Mouse (Mus musculus) brown adipose tissue, adult 24 weeks (tissue): ENCODE results near the gene Itgb1bp1. TPM values are rescaled to one million over a fixed set of nuclear protein-coding genes. Genes with fewer than 3 reads are reported as not detected.

Experiments used
- H3K27ac ChIP-seq: fragments of 200-500 bp; replicated peaks from 2 replicates; pipeline ENCODE4 v1.5.1; 2012; ENCODE audit warnings: low read depth, mild to moderate bottlenecking, low read length
- H3K4me1 ChIP-seq: fragments of 200-500 bp; 2 replicates; pipeline ENCODE4 v1.6.1; 2012; ENCODE audit warnings: low read length, mixed read lengths; ENCODE audit not compliant: control insufficient read depth, insufficient read depth, insufficient read length
- H3K4me3 ChIP-seq: fragments of 200-500 bp; 2 replicates; pipeline ENCODE4 v1.5.1; 2012; ENCODE audit warnings: low read depth, mild to moderate bottlenecking, low read length, moderate library complexity; ENCODE audit not compliant: insufficient read depth
- polyA plus RNA-seq: library from polyadenylated mRNA; stranded (reverse); fragments of >200 nt; gene quantifications from 2 replicates; pipeline ENCODE4 v1.2.4, GENCODE M21; 2012; ENCODE audit not compliant: missing spikeins, insufficient read depth, insufficient read length

Itgb1bp1 gene
- polyA plus RNA-seq, 1 experiment, result 56.6 TPM

DNA sequence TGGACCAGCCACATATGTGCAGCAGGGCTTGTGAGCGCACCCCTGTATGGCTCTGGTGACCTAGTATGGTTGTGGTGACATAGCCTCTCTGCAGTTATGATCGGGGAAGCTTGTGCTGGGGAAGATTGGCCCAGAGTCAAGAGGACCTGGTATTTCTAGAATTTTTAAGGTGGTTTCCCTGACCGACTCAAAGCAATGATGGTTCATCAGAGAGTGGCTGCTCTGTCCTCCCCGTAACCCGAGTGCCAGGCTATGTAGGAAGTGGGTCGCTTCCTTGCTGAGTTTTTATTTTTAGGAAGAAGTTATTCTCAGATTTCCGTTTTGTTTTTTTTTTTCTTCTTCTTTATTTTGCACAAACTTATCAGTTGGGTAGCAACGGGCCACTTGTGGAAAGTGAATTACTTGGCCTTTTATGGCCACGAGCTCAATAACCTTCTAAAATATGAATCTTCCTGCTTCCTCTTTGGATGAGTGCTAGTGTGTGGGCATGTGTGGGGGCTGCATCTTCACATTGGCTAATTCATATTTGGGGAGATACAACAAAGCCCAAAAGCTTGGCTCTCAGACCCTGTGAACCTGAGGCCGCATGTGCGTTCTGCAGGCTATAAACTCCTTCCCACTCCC lies 77.8 kb downstream of the Itgb1bp1 start:
- H3K4me1 ChIP-seq, result 0 out of 2 replicates have a peak, but pooled peaks cover 7% of the 10 kb centered on the region
- H3K4me3 ChIP-seq, result no peak overlapping the region
- no peak overlapping the region for H3K27ac ChIP-seq

DNA sequence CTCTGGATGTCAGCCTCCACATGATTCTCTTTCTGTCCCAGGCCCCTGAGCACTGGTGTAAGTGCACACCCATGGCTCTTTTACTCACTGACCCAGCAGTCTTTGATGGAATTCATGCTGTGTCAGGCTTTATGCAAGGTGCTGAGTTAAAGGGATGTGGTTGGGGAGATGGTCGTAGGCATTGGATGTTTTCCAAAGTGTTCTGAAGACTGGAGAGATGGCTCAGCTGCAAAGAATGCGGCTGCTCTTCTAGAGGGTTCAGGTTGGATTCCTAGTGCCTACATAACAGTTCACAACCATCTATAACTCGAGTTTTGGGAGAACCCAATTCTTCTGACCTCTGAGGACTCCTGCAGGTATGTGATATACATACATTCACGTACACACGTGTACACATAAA lies 78.7 kb downstream of the Itgb1bp1 start:
- no peak overlapping the region for H3K27ac ChIP-seq

DNA sequence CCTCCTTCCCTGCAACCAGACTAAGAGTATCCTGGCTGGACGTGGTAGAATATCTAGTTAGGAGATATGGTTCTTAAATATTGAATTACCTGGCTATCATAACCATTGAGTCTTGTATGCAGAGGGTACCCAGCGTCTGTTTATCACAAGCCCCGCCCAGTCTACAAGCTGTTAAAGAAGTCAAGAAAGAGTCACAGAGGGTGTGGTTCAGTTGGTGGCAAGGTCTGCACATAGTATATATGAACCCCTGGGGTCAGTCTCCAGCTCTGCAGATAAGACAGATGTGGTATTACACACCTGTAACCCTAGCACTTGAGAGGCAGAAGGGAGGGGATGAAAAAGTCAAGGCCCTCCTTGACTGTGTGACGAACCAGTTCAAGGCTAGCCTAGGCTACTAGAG lies 80.3 kb downstream of the Itgb1bp1 start:
- Histone ChIP-seq H3K27ac (no peak overlapping the region), H3K4me3 (no peak overlapping the region), H3K4me1 (0 out of 2 replicates have a peak, but pooled peaks cover 7% of the 10 kb centered on the region)

More for the DNA sequence above, 78.7 kb downstream of the Itgb1bp1 start:
- Histone ChIP-seq H3K4me1 (0 out of 2 replicates have a peak, but pooled peaks cover 7% of the 10 kb centered on the region), H3K4me3 (no peak overlapping the region)

DNA sequence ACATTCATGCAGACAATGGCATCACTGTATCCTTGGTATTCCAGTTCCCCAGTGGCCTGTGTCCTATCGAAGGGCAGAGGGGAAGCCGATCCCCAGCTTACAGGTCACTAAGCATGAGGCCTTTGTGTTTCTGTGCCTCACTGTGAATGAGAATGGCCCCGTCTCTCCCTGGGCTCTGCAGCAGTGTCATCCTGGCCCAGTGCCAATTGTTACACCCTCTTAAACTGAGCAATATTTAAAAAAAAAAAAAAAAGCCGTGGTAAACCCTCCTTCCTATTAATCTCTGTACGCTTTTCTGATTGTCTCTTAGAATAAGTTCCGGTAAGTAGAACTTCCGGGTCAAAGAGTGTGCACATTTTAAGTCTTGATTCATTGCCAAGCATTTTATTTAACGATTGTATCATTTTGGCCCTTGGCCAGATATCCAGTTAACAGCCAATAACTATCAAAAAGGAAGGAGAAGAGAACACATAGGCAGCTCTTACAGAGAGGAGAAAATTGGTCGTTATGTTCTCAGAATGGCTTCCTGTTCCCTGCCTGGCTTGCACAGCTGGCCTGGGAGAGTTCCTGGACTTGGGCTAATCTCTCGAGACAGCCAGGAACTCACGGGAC lies 81.3 kb downstream of the Itgb1bp1 start:
- H3K27ac ChIP-seq, result peak overlapping the region; percentile 34; the same call in 1 of the 2 replicates
- H3K4me1 ChIP-seq, result 0 out of 2 replicates have a peak, but pooled peaks cover 7% of the 10 kb centered on the region
- no peak overlapping the region for H3K4me3 ChIP-seq

DNA sequence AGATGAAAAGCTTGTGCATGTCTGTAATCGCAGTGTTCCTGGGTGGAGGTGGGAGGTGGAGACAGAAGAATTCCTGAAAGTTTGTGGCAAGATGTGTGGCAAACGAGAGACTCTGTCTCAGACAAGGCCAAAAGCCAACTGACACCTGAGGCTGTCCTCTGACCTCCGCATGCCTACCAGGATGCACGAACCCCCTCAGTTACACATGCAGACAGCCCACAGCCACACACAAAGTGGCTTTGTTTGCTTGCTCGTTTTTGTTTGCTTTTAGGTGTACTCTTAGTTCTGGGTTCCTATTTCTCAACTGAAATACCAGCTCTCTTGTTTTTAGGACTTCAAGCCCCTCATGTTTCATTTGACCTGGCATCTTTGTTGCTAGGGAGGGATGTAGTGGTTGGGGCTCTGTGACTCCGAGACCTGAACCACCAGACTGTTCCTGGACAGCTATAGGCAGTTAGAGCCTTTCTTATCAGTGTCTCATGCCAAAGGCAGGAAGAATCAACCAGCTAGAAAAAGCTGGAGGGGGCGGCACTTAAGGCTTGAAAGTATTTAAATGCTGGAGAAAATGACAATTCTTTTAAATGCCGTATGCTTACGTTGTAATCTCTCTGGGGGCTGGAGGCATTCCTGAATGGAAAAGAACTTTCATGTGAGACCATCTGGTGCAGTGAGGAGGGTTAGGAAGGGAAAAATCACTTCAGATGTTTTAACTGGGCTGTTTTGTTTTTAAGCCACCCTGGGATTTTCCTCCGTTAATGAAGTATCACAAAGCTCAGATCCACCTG lies 84.4 kb downstream of the Itgb1bp1 start:
- Histone ChIP-seq H3K27ac (no peak overlapping the region), H3K4me3 (no peak overlapping the region), H3K4me1 (0 out of 2 replicates have a peak, but pooled peaks cover 7% of the 10 kb centered on the region)

DNA sequence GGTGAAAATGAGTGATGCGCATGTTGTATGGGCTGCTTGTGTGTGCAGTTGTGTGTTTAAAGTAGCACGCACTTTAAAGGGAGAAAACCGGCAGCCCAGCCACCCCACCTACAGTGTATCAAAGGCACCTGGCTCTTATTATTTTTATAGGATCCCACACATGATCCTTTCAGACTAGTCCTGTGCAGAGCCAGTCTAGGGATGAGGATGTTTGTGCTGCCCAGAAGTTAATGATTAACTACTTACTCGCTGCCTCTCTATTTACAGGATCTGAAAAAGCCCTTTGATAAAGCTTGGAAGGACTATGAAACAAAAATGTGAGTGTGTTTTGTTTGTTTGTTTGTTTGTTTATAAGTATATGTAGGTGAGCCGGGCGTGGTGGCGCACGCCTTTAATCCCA lies 85.5 kb downstream of the Itgb1bp1 start:
- Histone ChIP-seq H3K4me1 (0 out of 2 replicates have a peak, but pooled peaks cover 7% of the 10 kb centered on the region), H3K4me3 (no peak overlapping the region), H3K27ac (no peak overlapping the region)

DNA sequence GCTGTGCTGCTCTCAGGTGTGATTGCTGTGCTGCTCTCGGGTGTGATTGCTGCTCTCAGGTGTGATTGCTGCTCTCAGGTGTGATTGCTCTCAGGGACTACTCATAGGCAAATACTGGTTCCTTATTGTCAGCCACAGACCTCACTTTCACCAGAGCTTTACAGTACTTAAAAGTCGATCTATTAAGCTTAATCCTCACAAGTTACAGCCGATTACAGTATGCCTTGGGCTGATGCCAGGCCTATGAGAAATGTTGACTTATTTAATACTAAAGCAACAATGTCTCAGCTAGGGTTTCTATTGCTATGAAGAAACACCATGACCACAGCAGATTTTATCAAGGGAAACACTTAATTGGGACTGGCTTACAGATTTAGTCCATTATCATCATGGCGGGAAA lies 89.7 kb downstream of the Itgb1bp1 start:
- no peak overlapping the region for H3K4me3 ChIP-seq

DNA sequence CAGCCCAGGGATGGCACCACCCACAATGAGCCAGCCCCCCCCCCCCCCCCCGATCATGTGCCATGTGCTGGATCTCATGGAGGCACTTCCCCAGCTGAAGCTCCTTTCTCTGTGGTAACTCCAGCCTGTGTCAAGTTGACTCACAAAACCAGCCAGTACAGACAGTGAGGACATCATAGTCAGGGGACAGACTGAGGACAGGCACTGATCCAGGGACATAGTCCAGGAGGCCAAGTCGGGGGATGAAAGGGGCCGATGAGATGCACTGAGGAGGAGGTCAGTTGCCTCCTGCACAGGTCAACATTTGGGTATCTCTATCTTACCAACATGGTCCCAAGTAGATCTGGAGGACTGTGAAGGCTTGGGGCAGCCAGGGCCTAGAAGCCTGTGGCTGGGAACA lies 90.6 kb downstream of the Itgb1bp1 start:
- H3K27ac ChIP-seq, result no peak overlapping the region

More for the DNA sequence above, 89.7 kb downstream of the Itgb1bp1 start:
- H3K27ac ChIP-seq, result no peak overlapping the region
- H3K4me1 ChIP-seq, result peaks cover 5% of the 10 kb centered on the region; the same call in 1 of the 2 replicates

DNA sequence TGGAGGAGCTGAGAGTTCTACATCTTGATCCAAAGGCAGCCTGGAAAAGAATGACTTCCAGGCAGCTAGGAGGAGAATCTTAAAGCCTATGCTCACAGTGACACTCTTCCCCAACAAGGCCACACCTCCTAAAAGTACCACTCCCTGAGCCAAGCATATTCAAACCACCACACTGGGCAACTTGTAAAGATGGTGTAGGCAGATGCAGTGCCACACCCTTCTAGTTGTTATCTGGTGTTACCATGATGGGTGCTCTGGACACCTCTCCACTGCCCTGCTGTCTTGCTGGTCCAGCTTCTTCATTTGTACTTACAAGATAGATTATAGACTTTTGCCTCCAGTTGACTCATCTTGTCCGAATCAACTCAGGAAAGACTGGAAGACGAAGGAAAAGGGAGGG lies 94.5 kb downstream of the Itgb1bp1 start:
- Histone ChIP-seq H3K4me1 (peaks cover 6% of the 10 kb centered on the region; the same call in 1 of the 2 replicates), H3K4me3 (no peak overlapping the region), H3K27ac (no peak overlapping the region)

More for the DNA sequence above, 90.6 kb downstream of the Itgb1bp1 start:
- Histone ChIP-seq H3K4me3 (no peak overlapping the region), H3K4me1 (peaks cover 5% of the 10 kb centered on the region; the same call in 1 of the 2 replicates)

Other genes with a start within 250 kb of the Itgb1bp1 start
- 28.3 and 50.8 TPM in 2 replicates for gene Cpsf3, start 893 bp downstream of the Itgb1bp1 start, polyA plus RNA-seq
- 84.5 and 100 TPM in 2 replicates for gene Iah1, start 30.1 kb upstream of the Itgb1bp1 start, polyA plus RNA-seq
- gene Adam17, start 87.3 kb upstream of the Itgb1bp1 start, polyA plus RNA-seq, result 14.9 and 15.6 TPM in 2 replicates
- gene Ywhaq, start 131.4 kb upstream of the Itgb1bp1 start, polyA plus RNA-seq, result 205 and 216 TPM in 2 replicates